Mouse (Mus musculus) T-helper 17 cell (primary cell): ENCODE data around the gene Dusp7.

Experiments
- in situ Hi-C, 2 experiments: fragments of 300-600 bp; cut with MboI, MseI; formaldehyde crosslinking; loops; 1 replicate in 1 of 2; 2 replicates in 1 of 2; pipeline ENCODE4 v1.15.1; 2025; ENCODE audit warnings: high pct_unique_total_duplicates in 2 of 2

Dusp7 gene

GRCm38 (mm10) chr9:106416826-106417225 lies 48.4 kb downstream of the Dusp7 start:
- in situ Hi-C loops, result loop anchor here (5.0 kb wide), 1 partner anchor 110 kb away; no protein-coding TSS in a partner anchor

- in situ Hi-C loops, result loop anchor here (5.0 kb wide), 1 partner anchor 111 kb away; no protein-coding TSS in a partner anchor
Observed at GRCm38 (mm10) chr9:106417841-106418625, 49.6 kb downstream of the Dusp7 start.

- in situ Hi-C loops, result loop anchor here in 1 of 2 experiments (10.0 kb wide), 1 partner anchor 246 kb away; the partner anchor contains the start of gene Wdr82
Observed at GRCm38 (mm10) chr9:106420608-106421007, 52.2 kb downstream of the Dusp7 start.

GRCm38 (mm10) chr9:106421033-106421864 lies 52.8 kb downstream of the Dusp7 start:
- in situ Hi-C loops, result loop anchor here in 1 of 2 experiments (10.0 kb wide), 1 partner anchor 246 kb away; the partner anchor contains the start of gene Wdr82

- in situ Hi-C loops, result loop anchor here in 1 of 2 experiments (10.0 kb wide), 1 partner anchor 247 kb away; the partner anchor contains the start of gene Wdr82
Observed at GRCm38 (mm10) chr9:106421865-106422160, 53.4 kb downstream of the Dusp7 start.
